Mouse (Mus musculus) layer of hippocampus, postnatal 25 days (tissue): ENCODE measurements around the gene Ly6g6d. TPM values are rescaled to one million over a fixed set of nuclear protein-coding genes. Genes with fewer than 3 reads are reported as not detected.

Experiments used
- DNase-seq, 2 experiments: peaks; one replicate each; pipeline ENCODE4 v3.0.0; 2022; ENCODE audit warnings: mixed read lengths in 2 of 2, low spot score in 1 of 2; ENCODE audit errors: extremely low spot score in 1 of 2
- total RNA-seq, 2 experiments: library from RNA; stranded (reverse); gene quantifications; 2 replicates each; pipeline ENCODE4 v1.2.3; 2021

The Ly6g6d gene
- total RNA-seq, 2 experiments from 2014 or later = 0.80 to 1.2 TPM

DNA sequence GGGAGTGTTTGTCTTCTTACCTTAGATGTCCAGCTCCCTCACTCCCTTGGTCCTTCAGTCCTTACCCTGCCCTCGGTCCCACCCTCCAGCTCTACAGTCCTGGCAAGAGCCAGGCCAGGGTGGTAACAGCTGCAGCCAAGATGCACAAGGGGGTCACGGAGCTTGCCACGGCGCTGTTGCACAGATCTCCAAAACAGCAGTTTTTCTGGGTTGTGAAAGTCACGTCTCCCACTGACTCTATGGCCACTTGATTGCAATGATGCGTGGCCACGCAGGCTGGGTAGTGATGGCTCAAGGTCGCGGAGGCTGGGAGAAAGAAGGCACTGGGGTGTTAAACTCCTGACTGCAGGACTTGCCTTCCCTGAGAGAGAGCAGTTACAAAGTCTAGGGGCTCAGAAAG is 6.4 kb downstream of the Ly6g6d start:
- no peak for DNase-seq

GRCm38 (mm10) chr17:35070556-35071229 is 7.2 kb downstream of the Ly6g6d start:
- no peak for DNase-seq

GRCm38 (mm10) chr17:35068213-35068914 is 9.5 kb downstream of the Ly6g6d start:
- DNase-seq = no peak

DNA sequence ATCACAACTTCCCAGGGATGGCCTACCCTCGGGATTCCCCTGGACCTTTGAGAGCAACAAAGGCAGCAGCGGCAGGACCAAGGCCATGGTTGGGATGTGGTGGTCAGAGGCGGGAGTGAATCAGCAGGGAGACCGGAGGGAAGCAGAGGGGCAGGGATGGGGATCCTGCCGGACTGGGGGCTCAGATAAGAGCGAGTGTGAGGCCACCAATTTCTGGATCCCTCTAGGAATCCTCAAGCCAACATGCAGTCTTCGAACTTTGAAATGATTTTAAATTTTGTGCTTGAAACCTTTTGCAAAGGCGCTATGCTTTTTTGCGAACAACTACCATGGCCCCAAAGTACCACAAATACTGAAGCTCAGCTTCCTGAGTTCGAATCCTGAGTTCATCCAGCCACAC is 11.8 kb downstream of the Ly6g6d start, which contains the start of gene Mpig6b:
TSS of gene Mpig6b (minus strand) at position 101 of the 400 bp plus-strand sequence.
- no peak for DNase-seq

GRCm38 (mm10) chr17:35064951-35065947 is 12.6 kb downstream of the Ly6g6d start, which contains the start of gene Ly6g6c:
Gene Ly6g6c (plus strand): TSS chr17:35065388.
- no peak for DNase-seq

- no peak for DNase-seq
Observed at GRCm38 (mm10) chr17:35064378-35064877, 13.4 kb downstream of the Ly6g6d start.

DNA sequence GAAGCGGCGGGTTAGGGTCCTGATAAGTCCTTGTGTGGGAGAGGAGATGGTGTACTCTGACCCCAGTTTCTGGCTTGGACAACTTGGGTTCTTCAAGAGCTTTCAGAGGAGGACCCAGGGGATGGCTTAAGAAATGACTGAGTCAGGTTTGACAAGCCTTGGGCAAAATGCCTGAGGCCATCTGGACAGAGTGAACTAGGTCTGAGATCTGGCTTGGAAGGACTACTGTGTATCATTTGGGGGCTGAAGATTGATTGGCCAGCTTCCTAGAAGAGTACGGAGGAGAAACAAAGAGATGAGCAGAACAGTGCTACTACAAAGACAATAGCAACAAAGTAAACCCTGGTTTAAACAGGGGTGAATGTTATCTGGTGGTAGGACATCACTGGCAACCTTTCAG is 14.4 kb downstream of the Ly6g6d start:
- DNase-seq = no peak

DNA sequence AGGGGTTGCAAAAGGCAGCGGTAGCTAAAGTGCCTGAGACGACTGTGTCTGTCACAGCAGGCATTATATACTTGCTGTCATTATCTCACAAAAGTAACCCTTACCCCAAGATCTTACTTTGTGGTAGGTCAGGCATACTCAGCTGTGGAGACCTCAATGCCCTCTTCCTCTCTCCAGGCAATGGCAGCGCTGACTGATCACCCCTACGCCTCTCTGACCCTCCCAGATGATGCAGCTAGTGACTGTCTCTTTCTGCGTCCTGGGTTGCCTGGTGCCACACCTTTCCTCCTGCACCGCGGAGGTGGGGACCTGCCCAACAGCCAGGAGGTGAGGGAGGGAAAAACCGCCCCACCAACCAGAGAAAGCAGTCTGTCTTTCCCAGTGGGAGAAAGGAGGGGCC is 16.6 kb downstream of the Ly6g6d start:
- DNase-seq = no peak

DNA sequence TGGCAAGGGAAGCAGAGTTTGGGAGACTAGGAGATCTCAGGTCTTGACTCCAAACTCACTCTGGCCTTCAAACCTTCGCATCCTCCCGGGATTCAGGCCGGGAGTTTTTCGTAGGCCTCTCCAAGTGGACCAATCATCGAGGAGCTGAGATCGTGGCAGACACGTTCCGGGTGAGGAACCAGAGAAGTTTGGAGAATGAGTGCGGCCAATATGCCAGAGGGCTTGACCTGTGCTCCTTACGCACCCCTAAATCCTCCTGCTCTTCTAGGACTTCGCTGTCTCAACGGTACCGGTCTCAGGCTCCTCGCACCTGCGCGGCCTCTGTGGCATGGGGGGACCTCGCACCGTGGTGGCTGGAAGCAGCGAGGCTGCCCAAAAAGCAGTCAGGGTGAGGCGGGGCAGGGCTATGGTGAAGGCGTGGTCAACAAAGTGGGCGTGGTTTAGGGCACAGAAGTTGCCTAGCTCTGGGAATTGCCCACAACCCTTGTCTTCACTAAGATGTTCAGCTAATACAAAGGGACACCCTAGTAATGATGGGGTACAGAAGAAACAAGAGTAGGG is 17.0 kb downstream of the Ly6g6d start:
- no peak for DNase-seq

DNA sequence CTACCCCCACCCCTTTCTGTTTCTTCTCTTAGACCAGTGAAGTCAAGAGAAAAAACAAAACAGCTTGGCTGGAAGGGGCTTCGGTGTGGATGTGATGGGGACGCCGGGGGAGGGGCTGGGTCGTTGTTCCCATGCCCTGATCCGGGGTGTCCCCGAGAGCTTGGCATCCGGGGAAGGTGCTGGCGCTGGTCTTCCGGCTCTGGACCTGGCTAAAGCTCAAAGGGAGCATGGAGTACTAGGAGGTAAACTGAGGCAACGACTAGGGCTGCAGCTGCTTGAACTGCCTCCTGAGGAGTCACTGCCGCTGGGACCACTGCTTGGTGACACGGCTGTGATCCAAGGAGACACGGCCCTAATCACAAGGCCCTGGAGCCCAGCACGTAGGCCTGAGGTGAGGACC is 17.8 kb downstream of the Ly6g6d start:
- no peak for DNase-seq

GRCm38 (mm10) chr17:35058911-35059892 is 18.7 kb downstream of the Ly6g6d start, which contains the start of gene Ddah2:
Gene Ddah2 (plus strand): TSS chr17:35059035.
- DNase-seq = peak; percentile 58 to 74

DNA sequence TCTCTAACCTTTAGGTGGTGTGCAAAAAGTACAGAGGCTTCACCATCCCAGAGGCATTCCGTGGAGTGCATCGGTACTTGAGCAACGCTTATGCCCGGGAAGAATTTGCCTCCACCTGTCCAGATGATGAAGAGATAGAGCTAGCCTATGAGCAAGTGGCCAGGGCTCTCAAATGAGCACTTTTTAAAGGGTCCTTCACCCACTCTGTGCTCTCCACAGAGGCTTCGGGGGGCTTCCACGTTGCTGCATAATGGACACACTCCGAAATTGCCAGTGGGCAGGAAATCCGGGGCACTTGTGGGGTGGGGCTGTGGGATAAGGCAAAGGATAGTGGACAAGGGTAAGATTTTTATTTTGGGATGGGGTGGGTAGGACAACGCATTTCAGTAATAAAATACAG is 19.5 kb downstream of the Ly6g6d start:
- DNase-seq = no peak

DNA sequence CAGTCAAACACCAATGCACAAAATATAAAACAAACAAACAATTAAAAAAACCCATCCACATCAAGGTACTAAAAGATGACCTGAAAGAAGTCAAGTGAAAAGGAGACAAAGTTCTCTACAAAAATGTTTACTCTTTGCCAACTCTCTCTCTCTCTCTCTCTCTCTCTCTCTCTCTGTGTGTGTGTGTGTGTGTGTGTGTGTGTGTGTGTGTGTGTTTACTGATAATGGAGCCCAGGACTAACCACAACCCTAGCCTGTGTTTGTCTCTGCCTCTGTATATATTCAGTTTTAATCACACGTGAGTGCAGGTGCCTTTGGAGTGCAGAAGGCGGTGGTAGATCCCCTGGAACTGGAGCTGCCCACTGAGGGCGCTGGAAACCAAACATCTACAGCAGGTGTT is 20.8 kb downstream of the Ly6g6d start:
- no peak for DNase-seq

- no peak for DNase-seq
Observed at GRCm38 (mm10) chr17:35055691-35056495, 22.0 kb downstream of the Ly6g6d start.

DNA sequence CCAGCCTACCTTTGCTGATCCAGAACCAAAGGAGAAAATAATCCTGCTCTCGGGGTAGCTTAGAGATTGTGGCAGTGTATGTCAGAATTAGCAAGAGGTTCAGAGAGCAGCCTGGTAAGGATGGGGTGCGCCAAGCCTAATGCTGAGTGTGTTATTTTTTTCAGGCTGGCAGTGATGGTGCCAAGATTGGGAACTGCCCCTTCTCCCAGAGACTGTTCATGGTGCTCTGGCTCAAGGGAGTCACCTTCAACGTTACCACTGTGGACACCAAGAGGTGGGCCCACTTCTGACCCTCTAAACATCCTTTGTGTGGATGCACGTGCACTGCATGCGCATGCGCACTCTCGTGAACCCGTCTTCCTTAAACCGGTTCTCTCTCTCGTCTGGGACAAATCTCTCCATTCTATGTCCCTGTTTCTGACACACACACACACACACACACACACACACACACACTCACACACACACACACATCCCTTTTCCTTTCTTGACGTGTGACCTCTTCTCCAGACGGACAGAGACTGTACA is 25.5 kb downstream of the Ly6g6d start:
- DNase-seq = no peak

DNA sequence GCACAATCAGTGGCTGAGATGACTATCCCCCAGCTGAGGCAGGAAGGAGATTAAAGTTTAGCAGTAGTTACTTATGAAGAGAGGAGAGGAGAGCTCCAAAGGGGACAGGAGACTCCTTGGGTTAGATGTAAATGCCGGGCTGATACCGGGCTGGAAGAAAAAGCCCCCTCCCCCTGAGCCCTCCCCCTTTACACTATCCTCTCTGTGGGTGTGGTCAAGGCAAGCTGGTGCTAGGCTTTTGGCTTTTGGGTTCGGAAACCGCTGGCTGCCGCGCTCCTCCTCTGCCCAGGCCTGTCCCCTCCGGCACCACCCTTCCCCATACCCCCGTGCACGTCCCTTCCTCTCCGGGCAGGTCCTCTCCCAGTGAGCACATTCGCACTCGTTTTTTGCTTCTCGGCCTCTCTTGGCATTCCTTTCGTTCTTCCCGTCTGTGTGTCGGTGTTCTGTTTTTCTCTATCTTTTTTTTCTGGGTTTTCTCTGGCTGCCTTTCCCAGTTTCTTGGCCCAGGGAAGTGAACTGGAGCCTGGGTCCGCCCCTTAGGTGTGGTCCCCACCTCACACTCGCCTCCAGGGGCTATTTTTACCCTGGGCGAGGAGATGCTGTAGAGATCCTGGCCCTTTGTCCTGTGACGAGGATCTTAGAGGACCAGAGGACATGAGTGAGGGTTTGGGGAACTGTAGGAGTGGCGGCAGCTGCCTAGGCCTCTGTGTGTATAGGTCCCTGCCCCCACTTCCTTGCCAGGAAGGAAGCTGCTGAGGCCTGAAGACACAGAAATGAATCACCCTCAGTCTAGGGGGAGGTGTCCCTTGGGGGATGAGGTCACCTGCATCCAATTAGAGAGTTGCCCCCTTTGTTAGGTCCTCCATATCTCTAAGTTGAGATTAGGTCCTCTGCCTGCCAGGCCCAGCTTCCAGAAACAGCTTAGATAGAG is 26.4 kb downstream of the Ly6g6d start:
- no peak for DNase-seq
